Mouse (Mus musculus) forebrain, embryonic 11.5 days (tissue): ENCODE data around the gene Jade1. TPM values are rescaled to one million over a fixed set of nuclear protein-coding genes. Genes with fewer than 3 reads are reported as not detected.

Experiments used
- ATAC-seq: fragments of 200-750 bp; cut with Nextera tagmentation; replicated peaks from 2 replicates; pipeline ENCODE4 v1.8.0; 2017; ENCODE audit warnings: moderate TSS enrichment; ENCODE audit not compliant: low FRiP score
- DNase-seq: peaks from one replicate; pipeline ENCODE4 v3.0.0-alpha.2; 2017; ENCODE audit warnings: low spot score
- H3K27ac ChIP-seq: fragments of 300-500 bp; sonication (generic); 2 replicates; pipeline ENCODE4 v1.5.1; 2014; ENCODE audit warnings: low read depth, low read length
- H3K27me3 ChIP-seq: fragments of 300-500 bp; sonication (generic); 2 replicates; pipeline ENCODE4 v1.6.1; 2014; ENCODE audit warnings: mild to moderate bottlenecking, low read length, mixed read lengths; ENCODE audit not compliant: control insufficient read depth, insufficient read depth
- H3K36me3 ChIP-seq: fragments of 300-500 bp; sonication (generic); 2 replicates; pipeline ENCODE4 v1.6.1; 2014; ENCODE audit warnings: mild to moderate bottlenecking, low read length, moderate library complexity, mixed read lengths; ENCODE audit not compliant: control insufficient read depth, insufficient read depth
- H3K4me1 ChIP-seq: fragments of 300-500 bp; sonication (generic); replicated peaks from 2 replicates; pipeline ENCODE4 v1.6.1; 2014; ENCODE audit warnings: low read length, mixed read lengths; ENCODE audit not compliant: control insufficient read depth, insufficient read depth
- H3K4me2 ChIP-seq: fragments of 300-500 bp; sonication (generic); 2 replicates; pipeline ENCODE4 v1.6.1; 2014; ENCODE audit warnings: low read depth, mild to moderate bottlenecking, low read length, moderate library complexity, mixed read lengths; ENCODE audit not compliant: severe bottlenecking
- H3K4me3 ChIP-seq: fragments of 300-500 bp; sonication (generic); 2 replicates; pipeline ENCODE4 v1.5.1; 2014; ENCODE audit warnings: low read depth, low read length
- H3K9ac ChIP-seq: fragments of 300-500 bp; sonication (generic); 2 replicates; pipeline ENCODE4 v1.6.1; 2014; ENCODE audit warnings: low read length
- H3K9me3 ChIP-seq: fragments of 300-500 bp; sonication (generic); 2 replicates; pipeline ENCODE4 v1.6.1; 2016; ENCODE audit warnings: low read length, mixed read lengths; ENCODE audit not compliant: control insufficient read depth
- WGBS: fragments of 180-500 bp; shearing (Covaris S2); extraction: QIAGEN DNeasy Blood & Tissue Kit; methylation state at CpG from one replicate; pipeline ENCODE4 v1.1.7; 2014; 5-methylcytosine and 5-hydroxymethylcytosine counted together
- polyA plus RNA-seq: library from polyadenylated mRNA; unstranded; fragments of >200 nt; fragmentation: Nextera tagmentation; extraction: Ambion mirVana; gene quantifications from 2 replicates; pipeline ENCODE4 v1.2.1, GENCODE M21; 2014

Gene Jade1
- polyA plus RNA-seq, 1 experiment from 2014 or later: 22.4 TPM

DNA sequence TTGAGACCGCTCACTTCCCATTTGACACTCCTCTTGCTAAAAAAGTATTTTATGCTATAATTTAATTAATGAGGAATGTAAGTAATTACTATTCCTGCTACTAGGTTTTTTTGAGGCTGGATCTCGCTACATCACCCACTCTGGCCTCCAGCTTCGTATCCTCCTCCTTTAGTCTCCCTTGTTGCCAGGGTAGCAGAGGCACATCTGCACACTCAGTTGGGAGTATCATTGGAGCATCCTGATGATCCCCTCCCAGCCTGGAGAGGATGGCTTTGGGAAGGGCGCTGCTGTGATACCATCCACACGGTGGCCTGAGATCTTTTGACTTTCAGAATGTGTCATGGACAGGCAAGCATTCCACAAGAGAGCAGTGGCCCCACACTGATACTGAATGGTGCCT lies 30.0 kb downstream of the Jade1 start:
- peaks cover 2% of the 10 kb centered on the region; the same call in 1 of the 2 replicates for H3K4me1 ChIP-seq
- H3K27ac ChIP-seq: no peak overlapping the region
- no peak overlapping the region for H3K4me3 ChIP-seq
- H3K36me3 ChIP-seq: no peaks in the 10 kb centered on the region
- H3K4me2 ChIP-seq: no peak overlapping the region
- no peak for ATAC-seq
- H3K27me3 ChIP-seq: no peaks in the 10 kb centered on the region
- no peak for DNase-seq
- H3K9me3 ChIP-seq: no peaks in the 10 kb centered on the region
- H3K9ac ChIP-seq: no peak overlapping the region
- 84% methylated on average over 5 of the region's 5 CpGs for WGBS

- no peaks in the 10 kb centered on the region for H3K36me3 ChIP-seq
- 0 out of 2 replicates have a peak, but pooled peaks cover 2% of the 10 kb centered on the region for H3K4me1 ChIP-seq
- H3K9ac ChIP-seq: no peak overlapping the region
- no peak overlapping the region for H3K27ac ChIP-seq
- no peak for DNase-seq
- no peak overlapping the region for H3K4me3 ChIP-seq
- WGBS: 95% methylated on average over 6 of the region's 6 CpGs
- no peaks in the 10 kb centered on the region for H3K27me3 ChIP-seq
- no peak overlapping the region for H3K4me2 ChIP-seq
- H3K9me3 ChIP-seq: no peaks in the 10 kb centered on the region
- no peak for ATAC-seq
Observed at GRCm38 (mm10) chr3:41586330-41586729, 30.8 kb downstream of the Jade1 start.

DNA sequence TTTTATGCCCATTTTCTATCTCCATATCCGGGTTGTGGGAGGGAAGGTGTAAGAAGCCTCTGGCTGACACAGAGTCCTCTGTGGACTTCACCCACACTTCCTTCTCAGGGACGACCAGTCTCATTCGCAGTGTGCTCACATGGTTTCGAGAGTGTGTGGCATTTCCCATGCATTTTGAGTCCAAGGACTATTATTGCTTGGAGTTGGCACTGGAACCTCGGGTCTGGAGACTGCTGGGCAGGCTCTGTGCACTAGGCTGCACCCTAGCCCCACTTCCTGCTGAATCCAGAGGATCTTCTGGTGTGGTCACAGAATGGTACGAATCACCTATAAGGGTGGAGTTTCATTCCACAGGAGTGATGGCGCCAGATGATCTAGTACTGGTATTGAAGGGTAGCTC lies 31.4 kb downstream of the Jade1 start:
- no peaks in the 10 kb centered on the region; the same call in 1 of the 2 replicates for H3K36me3 ChIP-seq
- H3K9ac ChIP-seq: no peak overlapping the region
- DNase-seq (no peak), ATAC-seq (no peak)
- no peaks in the 10 kb centered on the region for H3K27me3 ChIP-seq
- no peak overlapping the region for H3K4me3 ChIP-seq
- 84% methylated on average over 7 of the region's 7 CpGs for WGBS
- H3K27ac ChIP-seq: no peak overlapping the region
- H3K4me2 ChIP-seq: no peak overlapping the region
- 0 out of 2 replicates have a peak, but pooled peaks cover 2% of the 10 kb centered on the region for H3K4me1 ChIP-seq
- no peaks in the 10 kb centered on the region for H3K9me3 ChIP-seq

GRCm38 (mm10) chr3:41587588-41587987 lies 32.1 kb downstream of the Jade1 start:
- H3K9me3 ChIP-seq: no peaks in the 10 kb centered on the region
- no peaks in the 10 kb centered on the region for H3K4me1 ChIP-seq
- no peak overlapping the region for H3K4me3 ChIP-seq
- H3K4me2 ChIP-seq: no peak overlapping the region
- DNase-seq (no peak), ATAC-seq (no peak)
- H3K9ac ChIP-seq: no peak overlapping the region
- no peaks in the 10 kb centered on the region; the same call in 1 of the 2 replicates for H3K36me3 ChIP-seq
- 80% methylated on average over 6 of the region's 6 CpGs for WGBS
- no peak overlapping the region for H3K27ac ChIP-seq
- no peaks in the 10 kb centered on the region for H3K27me3 ChIP-seq

GRCm38 (mm10) chr3:41588495-41588894 lies 33.0 kb downstream of the Jade1 start:
- whole genome bisulfite sequencing: 89% methylated on average over 8 of the region's 8 CpGs
- DNase-seq: no peak
- Histone ChIP-seq H3K27ac (no peak overlapping the region), H3K27me3 (no peaks in the 10 kb centered on the region), H3K9me3 (no peaks in the 10 kb centered on the region), H3K4me3 (no peak overlapping the region), H3K4me1 (no peaks in the 10 kb centered on the region), H3K4me2 (no peak overlapping the region), H3K36me3 (no peaks in the 10 kb centered on the region; the same call in 1 of the 2 replicates), H3K9ac (no peak overlapping the region)
- ATAC-seq: no peak

DNA sequence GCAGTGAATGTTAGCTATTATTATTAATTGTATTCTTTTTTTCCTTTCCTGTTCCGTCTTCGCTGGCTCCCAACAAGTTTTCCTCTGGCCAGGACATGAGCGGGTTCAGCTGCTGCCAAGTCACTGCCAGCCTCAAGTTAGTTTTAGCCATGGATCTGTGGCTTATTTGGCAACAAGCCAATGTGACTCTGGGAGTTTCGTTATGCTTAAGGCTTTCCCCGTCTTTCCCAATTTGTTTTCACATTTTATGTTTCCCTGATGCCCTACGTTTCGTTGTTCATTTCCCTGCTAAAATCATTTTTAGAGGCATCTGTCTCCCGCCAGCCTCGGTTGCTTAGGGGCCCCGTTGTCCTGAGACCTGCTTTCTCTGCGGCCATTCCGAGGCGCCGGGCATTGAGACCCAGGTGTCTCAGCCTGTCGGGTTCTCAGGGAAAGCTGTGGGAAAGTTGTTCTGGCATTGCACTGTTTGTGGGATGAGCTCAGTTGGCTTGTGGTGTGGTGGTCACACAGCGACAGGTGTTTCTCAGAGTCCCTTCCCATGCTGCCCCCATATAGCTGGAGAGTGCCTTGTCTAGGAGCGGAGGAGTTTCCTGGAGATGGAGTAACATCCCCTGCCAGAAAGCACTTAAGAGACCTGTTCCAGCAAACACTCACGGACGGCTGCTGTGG lies 33.8 kb downstream of the Jade1 start:
- H3K9me3 ChIP-seq: no peaks in the 10 kb centered on the region
- no peak overlapping the region for H3K4me2 ChIP-seq
- no peak for ATAC-seq
- no peak overlapping the region for H3K27ac ChIP-seq
- no peak overlapping the region for H3K4me3 ChIP-seq
- no peaks in the 10 kb centered on the region for H3K4me1 ChIP-seq
- H3K36me3 ChIP-seq: no peaks in the 10 kb centered on the region; the same call in 1 of the 2 replicates
- 93% methylated on average over 19 of the region's 19 CpGs for WGBS
- no peak for DNase-seq
- H3K9ac ChIP-seq: no peak overlapping the region
- no peaks in the 10 kb centered on the region for H3K27me3 ChIP-seq

DNA sequence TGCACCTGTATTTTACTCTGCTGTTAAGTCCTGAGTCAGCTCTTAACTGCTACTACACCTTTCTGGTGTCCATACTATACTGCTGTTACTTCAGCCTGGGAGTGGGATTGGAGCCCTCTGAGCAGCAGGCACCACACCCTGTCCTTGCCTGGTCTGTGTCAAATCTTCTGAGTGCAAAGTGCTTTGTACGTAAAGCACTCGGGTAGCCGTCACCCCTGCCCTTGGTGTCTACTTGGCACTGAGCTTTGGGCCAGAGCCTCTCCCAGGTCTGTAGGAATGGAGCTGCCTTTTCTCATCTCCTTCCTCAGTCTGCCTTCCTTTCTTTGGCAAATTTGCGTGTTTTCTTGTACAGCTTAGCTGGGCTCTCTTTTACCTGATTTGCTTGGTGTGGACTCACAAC lies 34.5 kb downstream of the Jade1 start:
- DNase-seq (no peak), ATAC-seq (no peak)
- Histone ChIP-seq H3K27ac (no peak overlapping the region), H3K9me3 (no peaks in the 10 kb centered on the region), H3K4me3 (no peak overlapping the region), H3K27me3 (no peaks in the 10 kb centered on the region), H3K36me3 (no peaks in the 10 kb centered on the region; the same call in 1 of the 2 replicates), H3K4me2 (no peak overlapping the region), H3K9ac (no peak overlapping the region), H3K4me1 (no peaks in the 10 kb centered on the region)
- 97% methylated on average over 4 of the region's 4 CpGs for WGBS

DNA sequence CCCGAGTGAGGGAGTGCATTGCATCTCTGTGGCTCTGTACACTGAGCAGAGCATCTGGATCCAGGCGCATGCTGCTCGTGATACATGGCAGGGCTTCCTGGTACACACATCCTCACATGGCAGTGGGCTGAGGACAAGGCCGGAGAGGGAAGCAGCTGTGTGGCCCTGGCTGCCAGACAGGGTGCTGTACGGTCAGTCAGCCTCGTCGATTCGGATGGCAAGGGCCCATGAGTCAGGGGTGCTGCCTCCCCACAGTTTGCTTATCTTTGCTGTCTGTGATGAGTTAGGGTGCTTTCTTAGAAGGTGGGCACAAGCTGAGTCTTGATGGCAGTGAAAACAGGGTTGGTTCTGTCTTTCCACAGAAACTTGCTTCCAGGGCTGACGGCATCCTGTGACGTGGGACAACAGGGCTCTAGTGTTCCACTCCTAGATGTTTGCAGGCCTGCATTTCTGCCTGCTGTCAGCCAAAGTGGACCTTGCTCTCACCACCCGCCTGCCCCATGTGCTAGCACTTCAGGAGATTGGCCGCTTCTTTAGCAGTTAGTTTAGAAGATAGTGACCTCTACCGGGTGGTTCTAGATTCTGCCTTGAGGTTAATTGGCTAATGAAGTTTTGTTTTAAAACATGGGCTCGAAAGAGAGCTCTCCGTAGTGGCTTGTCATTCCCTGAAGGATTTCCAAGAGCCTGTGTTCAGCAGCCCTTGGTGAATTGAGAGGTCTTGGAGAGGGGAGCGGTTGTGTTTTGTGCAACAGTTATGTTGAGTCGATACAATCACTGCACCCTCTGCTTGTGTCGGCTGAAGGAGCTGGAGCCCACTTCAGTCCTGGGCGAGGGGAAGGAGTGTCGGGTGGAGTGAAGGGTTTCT lies 35.4 kb downstream of the Jade1 start:
- Histone ChIP-seq H3K36me3 (no peaks in the 10 kb centered on the region; the same call in 1 of the 2 replicates), H3K9me3 (no peaks in the 10 kb centered on the region), H3K27me3 (no peaks in the 10 kb centered on the region), H3K4me3 (no peak overlapping the region), H3K4me2 (no peak overlapping the region), H3K9ac (no peak overlapping the region), H3K4me1 (no peaks in the 10 kb centered on the region), H3K27ac (no peak overlapping the region)
- WGBS: 91% methylated on average over 20 of the region's 20 CpGs
- ATAC-seq (no peak), DNase-seq (no peak)
